Mouse (Mus musculus) heart, embryonic 11.5 days (tissue): Measurements from ENCODE around the gene Fut11. TPM values are rescaled to one million over a fixed set of nuclear protein-coding genes. Genes with fewer than 3 reads are reported as not detected.
A peak's percentile ranks its signal among the peaks of the same experiment; 100 is the strongest.

Source experiments
- ATAC-seq: fragments of 200-750 bp; cut with Nextera tagmentation; replicated peaks from 2 replicates; pipeline ENCODE4 v1.8.0; 2017; ENCODE audit warnings: moderate library complexity; ENCODE audit not compliant: insufficient number of reproducible peaks, low FRiP score, low TSS enrichment
- H3K27ac ChIP-seq: fragments of 300-500 bp; sonication (generic); 2 replicates; pipeline ENCODE4 v1.5.1; 2014; ENCODE audit warnings: mild to moderate bottlenecking, low read depth, low read length
- H3K27me3 ChIP-seq: fragments of 300-500 bp; sonication (generic); 2 replicates; pipeline ENCODE4 v1.6.1; 2014; ENCODE audit warnings: mild to moderate bottlenecking, low read length, mixed read lengths; ENCODE audit not compliant: control insufficient read depth, insufficient read depth
- H3K36me3 ChIP-seq: fragments of 300-500 bp; sonication (generic); 2 replicates; pipeline ENCODE4 v1.6.1; 2014; ENCODE audit warnings: mild to moderate bottlenecking, low read length, moderate library complexity, mixed read lengths; ENCODE audit not compliant: control insufficient read depth, insufficient read depth
- H3K4me1 ChIP-seq: fragments of 300-500 bp; sonication (generic); 2 replicates; pipeline ENCODE4 v1.6.1; 2014; ENCODE audit warnings: low read length; ENCODE audit not compliant: control insufficient read depth, insufficient read depth
- H3K4me2 ChIP-seq: fragments of 300-500 bp; sonication (generic); 2 replicates; pipeline ENCODE4 v1.6.1; 2014; ENCODE audit warnings: mild to moderate bottlenecking, moderate library complexity
- H3K4me3 ChIP-seq: fragments of 300-500 bp; sonication (generic); 2 replicates; pipeline ENCODE4 v1.5.1; 2014; ENCODE audit warnings: low read depth, low read length
- H3K9ac ChIP-seq: fragments of 300-500 bp; sonication (generic); 2 replicates; pipeline ENCODE4 v1.6.1; 2014; ENCODE audit warnings: mild to moderate bottlenecking, low read depth, low read length, moderate library complexity
- H3K9me3 ChIP-seq: fragments of 300-500 bp; sonication (generic); replicated peaks from 2 replicates; pipeline ENCODE4 v1.6.1; 2016; ENCODE audit warnings: low read length; ENCODE audit not compliant: control insufficient read depth
- WGBS: fragments of 180-500 bp; shearing (Covaris S2); extraction: QIAGEN DNeasy Blood & Tissue Kit; methylation state at CpG from one replicate; pipeline ENCODE4 v1.1.7; 2014; ENCODE audit not compliant: insufficient replicate concordance; 5-methylcytosine and 5-hydroxymethylcytosine counted together
- polyA plus RNA-seq: library from polyadenylated mRNA; unstranded; fragments of >200 nt; fragmentation: Nextera tagmentation; extraction: Ambion mirVana; gene quantifications from 2 replicates; pipeline ENCODE4 v1.2.1, GENCODE M21; 2014

Gene Fut11
- polyA plus RNA-seq, 1 experiment from 2014 or later, result 13.4 TPM

DNA sequence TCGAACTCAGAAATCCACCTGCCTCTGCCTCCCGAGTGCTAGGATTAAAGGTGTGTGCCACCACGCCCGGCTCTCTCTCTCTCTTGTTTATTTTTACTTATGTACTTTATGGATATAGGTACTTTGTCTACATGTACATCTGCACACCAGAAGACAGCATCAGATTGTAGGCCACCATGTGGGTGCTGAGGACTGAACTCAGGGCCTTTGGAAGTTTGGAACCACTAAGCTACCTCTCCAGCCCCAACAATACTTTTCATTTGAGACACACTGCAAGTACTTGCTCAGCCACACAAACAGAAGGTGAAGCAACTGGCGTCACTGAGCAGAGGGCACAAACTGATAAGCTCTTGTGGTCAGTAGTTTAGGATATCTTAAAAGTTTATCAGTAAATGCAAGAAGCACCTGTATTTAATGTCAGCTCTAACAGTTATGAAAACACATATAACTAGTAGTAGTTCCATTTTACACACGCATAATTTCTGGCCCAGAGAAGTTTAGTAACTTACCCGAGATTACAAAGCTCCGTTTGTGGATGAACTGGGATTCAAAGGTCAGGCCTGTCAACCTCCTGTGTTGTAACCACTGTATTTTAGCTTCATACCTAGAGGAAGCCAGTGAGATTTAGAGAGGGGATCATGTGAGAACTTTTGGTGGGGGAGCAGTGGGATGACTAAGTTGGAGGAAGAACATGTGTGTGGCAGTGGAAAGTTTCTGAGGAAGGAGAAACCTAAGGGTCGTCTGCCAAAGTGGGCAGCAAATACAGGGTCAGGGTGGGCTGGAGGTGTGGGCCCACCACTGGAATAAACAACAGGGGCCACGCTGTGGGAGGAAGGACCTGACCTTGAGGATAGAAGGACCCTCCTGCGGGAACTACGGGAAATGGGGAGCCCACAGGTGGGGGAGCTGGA, 38.5 kb downstream of the Fut11 start:
- WGBS, result 42% methylated on average over 12 of the region's 12 CpGs
- Histone ChIP-seq H3K36me3 (peaks cover 27% of the 10 kb centered on the region), H3K9ac (peak overlapping the region; percentile 93), H3K4me1 (peaks cover 19% of the 10 kb centered on the region), H3K4me3 (peak overlapping the region; percentile 84), H3K27ac (peak overlapping the region; percentile 89), H3K9me3 (no peaks in the 10 kb centered on the region), H3K4me2 (peak overlapping the region; percentile 71), H3K27me3 (no peaks in the 10 kb centered on the region)
- no peak for ATAC-seq

DNA sequence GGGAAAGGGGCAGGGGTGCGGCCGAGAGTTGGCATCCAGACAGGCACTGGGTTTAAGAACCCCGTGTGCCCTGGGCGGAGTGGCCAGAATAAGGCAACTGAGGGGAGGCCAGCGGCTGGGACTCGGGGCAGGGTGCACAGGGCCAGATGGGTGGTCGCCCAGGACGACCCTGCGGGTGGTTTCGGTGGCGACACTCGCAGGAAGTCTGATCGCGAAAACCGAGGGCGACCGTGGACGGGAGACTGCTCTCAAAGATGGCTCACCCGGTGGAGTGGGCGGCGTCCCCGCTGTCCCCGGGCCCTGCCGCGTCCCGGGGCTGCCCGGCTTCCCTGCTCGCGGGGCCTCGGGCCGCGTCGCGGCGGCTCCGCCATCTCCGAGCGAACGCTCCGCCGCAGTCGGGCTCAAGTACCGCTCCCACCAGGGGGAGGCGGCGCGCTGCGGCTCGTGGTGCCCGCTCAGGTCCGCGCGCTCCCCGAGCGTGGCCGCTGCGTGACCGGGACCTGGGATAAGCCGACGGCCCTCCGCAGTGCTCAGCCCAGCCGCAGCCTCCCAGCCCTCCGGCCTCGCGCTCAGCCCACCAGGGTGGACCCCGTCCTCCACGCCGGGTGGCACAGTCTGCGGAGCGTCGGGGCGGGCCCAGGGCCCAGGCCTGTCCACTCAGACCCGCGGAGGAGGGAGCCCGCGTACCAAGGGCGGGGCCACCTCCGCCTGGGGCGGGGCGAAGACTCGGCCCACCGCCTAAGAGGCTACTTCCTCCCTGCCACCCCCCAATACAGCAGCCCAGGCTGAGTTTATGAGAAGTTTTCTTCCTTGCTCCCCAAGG, 39.4 kb downstream of the Fut11 start, which contains the start of gene Ndst2:
Gene Ndst2 (minus strand): TSS at position 611 of the 823 bp plus-strand sequence.
- peaks cover 22% of the 10 kb centered on the region for H3K4me1 ChIP-seq
- WGBS, result under 1% methylated on average over 76 of the region's 81 CpGs
- H3K36me3 ChIP-seq, result peaks cover 29% of the 10 kb centered on the region
- peak within 1 kb of the TSS; percentile 84 for H3K4me3 ChIP-seq
- H3K27me3 ChIP-seq, result no peaks in the 10 kb centered on the region
- ATAC-seq, result peak; percentile 98
- H3K9ac ChIP-seq, result peak within 1 kb of the TSS; percentile 93
- no peaks in the 10 kb centered on the region for H3K9me3 ChIP-seq
- peak within 1 kb of the TSS; percentile 71 for H3K4me2 ChIP-seq
- peak within 1 kb of the TSS; percentile 89 for H3K27ac ChIP-seq

DNA sequence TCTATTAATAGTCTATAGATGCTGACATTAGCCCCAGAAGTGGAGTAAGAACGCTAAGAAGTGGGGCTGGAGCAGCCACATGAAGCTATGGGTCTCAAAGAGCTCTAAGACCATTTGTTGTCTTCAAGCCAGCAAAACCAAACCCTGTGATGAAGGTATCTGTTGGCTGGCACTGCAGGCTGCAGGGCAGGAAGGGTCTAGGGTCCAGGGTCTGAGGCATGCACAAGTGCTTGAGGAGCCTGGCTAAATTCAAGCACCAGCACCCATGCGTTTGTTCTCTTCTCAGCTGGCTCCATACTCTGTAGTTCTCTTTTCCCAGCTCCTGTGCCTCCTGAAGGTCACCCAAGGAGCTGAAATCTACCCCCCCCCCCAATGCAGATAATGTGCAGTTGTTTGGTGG, 40.3 kb downstream of the Fut11 start:
- no peaks in the 10 kb centered on the region for H3K27me3 ChIP-seq
- no peak for ATAC-seq
- peak overlapping the region; percentile 89 for H3K27ac ChIP-seq
- no peaks in the 10 kb centered on the region for H3K9me3 ChIP-seq
- H3K9ac ChIP-seq, result no peak overlapping the region
- peaks cover 21% of the 10 kb centered on the region for H3K36me3 ChIP-seq
- H3K4me1 ChIP-seq, result peaks cover 22% of the 10 kb centered on the region
- no peak overlapping the region for H3K4me3 ChIP-seq
- 58% methylated on average over 2 of the region's 2 CpGs for WGBS
- H3K4me2 ChIP-seq, result no peak overlapping the region; the same call in 1 of the 2 replicates

DNA sequence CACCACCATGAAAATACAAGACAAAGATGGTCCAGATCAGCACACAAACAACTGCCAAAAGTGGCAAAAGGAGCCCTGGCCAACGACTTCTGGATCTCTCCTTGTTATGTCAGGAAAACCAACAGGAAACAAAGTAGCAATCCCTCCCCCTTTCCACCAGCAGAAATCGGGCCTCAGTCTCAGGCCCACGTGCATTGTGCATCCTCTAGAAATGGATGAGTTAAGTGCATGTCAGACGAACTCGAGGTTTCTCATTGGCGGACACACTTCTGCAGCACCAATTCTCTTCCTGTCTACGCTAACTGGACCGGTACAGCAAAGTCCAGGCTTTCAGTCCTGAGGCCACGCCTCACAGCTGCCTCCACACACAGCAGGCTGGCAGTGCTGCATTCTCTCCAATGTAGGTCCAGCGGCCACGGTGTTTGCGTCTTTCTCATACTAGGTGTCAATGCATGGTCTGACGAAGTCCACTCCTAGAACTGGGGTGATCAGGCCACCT, 41.2 kb downstream of the Fut11 start:
- Histone ChIP-seq H3K4me3 (no peak overlapping the region), H3K4me2 (no peak overlapping the region), H3K4me1 (peaks cover 22% of the 10 kb centered on the region), H3K9me3 (no peaks in the 10 kb centered on the region), H3K36me3 (peaks cover 20% of the 10 kb centered on the region), H3K9ac (no peak overlapping the region), H3K27ac (0 out of 2 replicates have a peak overlapping the region, but pooled peaks have one; percentile 16), H3K27me3 (no peaks in the 10 kb centered on the region)
- ATAC-seq, result no peak
- 78% methylated on average over 13 of the region's 13 CpGs for WGBS

DNA sequence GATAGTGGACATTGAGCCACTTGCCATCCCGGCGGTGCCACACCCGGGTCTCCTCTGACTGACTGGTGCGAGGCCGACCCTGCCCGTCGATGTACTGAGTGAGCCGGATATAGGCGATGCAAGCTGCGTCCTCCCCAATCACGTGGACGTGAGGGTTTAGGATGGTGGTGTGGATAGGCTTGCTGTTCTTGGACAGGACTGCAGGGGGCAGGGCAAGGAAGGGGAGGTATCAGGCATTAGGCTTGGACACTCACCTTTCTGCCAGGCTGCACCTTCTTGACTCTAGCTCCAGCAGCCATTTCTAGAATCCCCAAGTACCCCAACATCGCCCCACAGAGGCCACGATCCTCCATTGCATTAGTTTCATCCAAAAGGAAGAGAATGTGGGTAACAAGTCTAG, 42.5 kb downstream of the Fut11 start:
- no peak overlapping the region for H3K27ac ChIP-seq
- no peaks in the 10 kb centered on the region for H3K27me3 ChIP-seq
- peaks cover 22% of the 10 kb centered on the region for H3K36me3 ChIP-seq
- ATAC-seq, result no peak
- 34% methylated on average over 14 of the region's 14 CpGs for WGBS
- no peak overlapping the region; the same call in 1 of the 2 replicates for H3K4me2 ChIP-seq
- H3K4me1 ChIP-seq, result peaks cover 22% of the 10 kb centered on the region
- H3K4me3 ChIP-seq, result no peak overlapping the region
- no peaks in the 10 kb centered on the region for H3K9me3 ChIP-seq
- no peak overlapping the region for H3K9ac ChIP-seq

DNA sequence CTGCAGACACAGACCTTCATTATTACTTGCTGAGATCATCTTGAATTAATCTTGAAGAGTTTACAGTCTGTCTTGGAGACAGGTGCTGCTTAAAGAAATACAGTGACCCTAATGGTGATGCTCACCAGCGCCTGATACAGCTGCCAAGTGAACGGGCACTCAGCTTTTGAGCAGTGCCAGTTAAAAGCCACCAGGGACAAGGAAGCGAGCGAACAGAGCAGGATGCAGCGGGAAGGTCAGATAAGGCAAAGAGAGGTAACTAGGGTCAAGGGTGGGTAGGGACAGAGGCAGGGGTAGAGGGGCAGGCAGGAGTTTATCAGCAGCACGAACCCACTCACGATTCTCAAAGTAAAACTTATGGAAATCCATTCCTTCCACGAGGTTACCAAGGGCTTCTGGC, 43.7 kb downstream of the Fut11 start:
- Histone ChIP-seq H3K4me1 (peaks cover 22% of the 10 kb centered on the region), H3K36me3 (peaks cover 28% of the 10 kb centered on the region), H3K27me3 (no peaks in the 10 kb centered on the region), H3K9ac (peak overlapping the region; percentile 16; the same call in 1 of the 2 replicates), H3K4me2 (no peak overlapping the region), H3K27ac (0 out of 2 replicates have a peak overlapping the region, but pooled peaks have one; percentile 10), H3K9me3 (no peaks in the 10 kb centered on the region), H3K4me3 (no peak overlapping the region)
- no peak for ATAC-seq
- WGBS, result 60% methylated on average over 8 of the region's 8 CpGs

DNA sequence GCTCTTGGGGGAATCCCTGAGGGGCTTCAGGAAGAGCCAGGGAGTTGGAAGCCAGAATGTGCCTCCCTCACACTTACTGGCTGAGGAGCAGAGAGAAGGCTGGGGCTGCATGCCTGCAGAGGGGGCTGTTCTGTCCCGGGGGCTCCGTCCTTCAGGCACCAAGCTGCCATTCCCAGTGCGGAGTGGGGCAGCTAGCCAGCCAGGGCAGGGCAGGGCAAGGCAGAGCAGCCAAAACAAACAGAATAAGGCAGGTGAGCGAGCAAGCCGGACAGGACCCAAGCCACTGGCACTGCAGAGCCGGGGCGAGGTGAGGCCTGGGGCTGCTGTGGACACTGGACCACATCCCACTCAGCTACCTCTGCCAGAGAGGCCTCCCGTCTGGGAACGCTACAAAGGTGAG, 46.5 kb downstream of the Fut11 start:
- Histone ChIP-seq H3K9me3 (no peaks in the 10 kb centered on the region), H3K4me2 (no peak overlapping the region), H3K27me3 (no peaks in the 10 kb centered on the region), H3K9ac (no peak overlapping the region), H3K4me3 (no peak overlapping the region), H3K4me1 (peaks cover 10% of the 10 kb centered on the region; the same call in 1 of the 2 replicates), H3K36me3 (peaks cover 27% of the 10 kb centered on the region), H3K27ac (no peak overlapping the region)
- WGBS, result 86% methylated on average over 9 of the region's 9 CpGs
- ATAC-seq, result no peak

DNA sequence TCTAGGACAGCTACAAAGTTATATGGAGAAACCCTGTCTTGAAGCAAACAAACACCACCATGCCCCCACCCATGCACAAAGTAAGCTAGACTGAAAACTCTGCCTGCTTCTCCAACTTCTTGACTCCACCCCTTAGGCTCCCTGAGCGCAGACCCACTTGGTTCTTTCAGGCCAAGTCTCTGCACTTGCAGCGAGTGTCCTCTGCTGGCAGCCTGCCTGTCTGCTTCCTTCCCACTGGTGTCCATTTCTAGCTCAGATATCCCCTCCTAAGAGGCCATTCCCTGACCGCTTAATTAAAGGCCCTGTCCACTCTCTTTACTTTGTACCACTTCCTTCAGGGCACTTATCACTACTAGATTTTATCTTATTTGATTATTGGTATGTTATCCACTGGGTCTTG, 48.8 kb downstream of the Fut11 start:
- H3K4me1 ChIP-seq, result peaks cover 8% of the 10 kb centered on the region; the same call in 1 of the 2 replicates
- 79% methylated on average over 3 of the region's 3 CpGs for WGBS
- no peaks in the 10 kb centered on the region for H3K27me3 ChIP-seq
- no peaks in the 10 kb centered on the region for H3K9me3 ChIP-seq
- no peak for ATAC-seq
- no peak overlapping the region for H3K27ac ChIP-seq
- H3K4me2 ChIP-seq, result no peak overlapping the region
- no peak overlapping the region for H3K9ac ChIP-seq
- H3K4me3 ChIP-seq, result no peak overlapping the region
- peaks cover 17% of the 10 kb centered on the region for H3K36me3 ChIP-seq
